Mouse (Mus musculus) liver, adult 2 months (tissue): ENCODE measurements around the gene Lnpep.

ENCODE experiments used
- CTCF ChIP-seq: fragments of 200-500 bp; IDR thresholded peaks from 2 replicates; pipeline ENCODE4 v1.5.1; 2011; ENCODE audit warnings: low read depth, low read length, control low read depth
- POLR2A ChIP-seq: fragments of 200-500 bp; IDR thresholded peaks from 2 replicates; pipeline ENCODE4 v1.6.1; 2011; ENCODE audit warnings: low read length, control low read depth; ENCODE audit not compliant: insufficient read depth; ENCODE audit errors: extremely low read depth

DNA sequence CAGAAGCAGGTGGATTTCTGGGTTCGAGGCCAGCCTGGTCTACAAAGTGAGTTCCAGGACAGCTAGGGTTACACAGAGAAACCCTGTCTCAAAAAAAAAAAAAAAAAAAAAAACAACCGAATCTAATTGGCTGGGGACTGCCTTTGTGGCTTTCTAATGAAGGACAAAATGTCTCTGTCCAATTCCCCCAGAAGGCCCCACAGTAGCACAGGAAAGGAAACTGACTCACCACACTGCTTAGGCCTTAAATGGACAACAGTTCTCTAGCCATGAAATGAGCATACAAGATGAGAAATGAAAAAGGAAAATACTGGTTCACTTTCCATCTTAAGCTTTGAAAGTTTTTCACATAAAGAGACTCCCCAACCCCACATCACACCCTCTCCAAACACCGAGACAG is 15.3 kb downstream of the Lnpep start:
- TF ChIP-seq POLR2A (no peak), CTCF (no peak)
